In genomic region chr7:71050825-71051224, GRCm38 (mm10) we compare ENCODE assay signal across 28 mouse cellular contexts.
DNase-seq lines count a peak whose midpoint lies in the region; ATAC-seq lines count a peak whose summit lies in the region.
"Had no signal": no experiment of that assay in that cellular context is flagged by ENCODE, and none has a peak within 500 bp of the region (broad histone marks: within the 10 kb centered on the region; RNA-seq: fewer than 3 reads in every experiment).

No protein-coding gene starts in this region.

- no peak overlapping the region for H3K9ac ChIP-seq in midbrain, embryonic 11.5 days (ENCODE audit: low read length)
- H3K9ac ChIP-seq in midbrain, embryonic 15.5 days: no peak overlapping the region
- H3K9ac ChIP-seq: embryonic facial prominence, embryonic 13.5 days; embryonic facial prominence, embryonic 15.5 days; forebrain, embryonic 12.5 days had no signal

- WGBS in midbrain, embryonic 11.5 days: 78% methylated on average over 2 of the region's 2 CpGs
- WGBS in midbrain, embryonic 15.5 days: 82% methylated on average over 2 of the region's 2 CpGs

- no peak overlapping the region for H3K4me3 ChIP-seq in midbrain, embryonic 11.5 days (ENCODE audit: low read depth, low read length)
- H3K4me3 ChIP-seq in midbrain, embryonic 15.5 days: no peak overlapping the region
- H3K4me3 ChIP-seq: embryonic facial prominence, embryonic 13.5 days; embryonic facial prominence, embryonic 15.5 days; erythroblast, embryonic 14.5 days; forebrain, embryonic 10.5 days; forebrain, embryonic 12.5 days had no signal

- H3K4me1 ChIP-seq in midbrain, embryonic 11.5 days (ENCODE audit: control insufficient read depth, insufficient read depth, low read length): no peaks in the 10 kb centered on the region
- H3K4me1 ChIP-seq in midbrain, embryonic 15.5 days: peaks cover 6% of the 10 kb centered on the region; the same call in 1 of the 2 replicates
- H3K4me1 ChIP-seq: forebrain, embryonic 10.5 days; forebrain, embryonic 12.5 days had no signal

- no peak for ATAC-seq in midbrain, embryonic 11.5 days (ENCODE audit: low FRiP score)
- no peak for ATAC-seq in midbrain, embryonic 15.5 days (replicated peaks)
- peak; percentile 97 for ATAC-seq in granulocyte monocyte progenitor cell, adult 5-6 weeks (replicated peaks; ENCODE audit: poor library complexity, severe bottlenecking)
- ATAC-seq in megakaryocyte progenitor cell, adult 5-6 weeks (replicated peaks; ENCODE audit: poor library complexity): peak; percentile 87
- ATAC-seq: CD4-positive, CD25-positive, alpha-beta regulatory T cell, adult 4 months; forebrain, embryonic 14.5 days; forebrain, embryonic 16.5 days had no signal

- no peaks in the 10 kb centered on the region for H3K9me3 ChIP-seq in midbrain, embryonic 11.5 days (ENCODE audit: control insufficient read depth, low read length)
- H3K9me3 ChIP-seq in midbrain, embryonic 15.5 days: no peaks in the 10 kb centered on the region
- H3K9me3 ChIP-seq: embryonic facial prominence, embryonic 13.5 days; embryonic facial prominence, embryonic 15.5 days; forebrain, embryonic 10.5 days; forebrain, embryonic 12.5 days had no signal

- DNase-seq in midbrain, embryonic 11.5 days (ENCODE audit: low spot score, missing footprints): peak; percentile 56
- DNase-seq in NIH3T3 (ENCODE audit: low read depth): peak; percentile 10
- no peak for DNase-seq in left cerebral cortex, adult 9 months (ENCODE audit: low spot score in 2 of 2)
- no peak for DNase-seq in spleen, adult 18-20 months
- no peak for DNase-seq in embryo, embryonic 11 days
- DNase-seq: adrenal gland, adult 2 months; adrenal gland, postnatal 10 days; adrenal gland, postnatal 25 days; B cell, adult 2 months; cerebellum, adult 11 months; cerebellum, adult 18-20 months; cerebellum, adult 8-10 months; cerebellum, adult 9-11 months; cerebellum, postnatal 14 days; cerebellum, postnatal 36 days had no signal

- no peaks in the 10 kb centered on the region for H3K36me3 ChIP-seq in midbrain, embryonic 11.5 days (ENCODE audit: control insufficient read depth, insufficient read depth, low read length)
- H3K36me3 ChIP-seq in midbrain, embryonic 15.5 days (replicated peaks): no peaks in the 10 kb centered on the region
- H3K36me3 ChIP-seq: embryonic facial prominence, embryonic 13.5 days; embryonic facial prominence, embryonic 15.5 days; forebrain, embryonic 10.5 days; forebrain, embryonic 12.5 days; G1E had no signal

- no peak overlapping the region for H3K27ac ChIP-seq in midbrain, embryonic 11.5 days (ENCODE audit: low read depth, low read length)
- H3K27ac ChIP-seq in midbrain, embryonic 15.5 days: no peak overlapping the region
- H3K27ac ChIP-seq: embryonic facial prominence, embryonic 13.5 days; embryonic facial prominence, embryonic 15.5 days; forebrain, embryonic 10.5 days; forebrain, embryonic 12.5 days had no signal

- no peak overlapping the region for H3K4me2 ChIP-seq in midbrain, embryonic 11.5 days
- H3K4me2 ChIP-seq in midbrain, embryonic 15.5 days: no peak overlapping the region
- H3K4me2 ChIP-seq: embryonic facial prominence, embryonic 13.5 days; embryonic facial prominence, embryonic 15.5 days; forebrain, embryonic 12.5 days had no signal

- H3K27me3 ChIP-seq in midbrain, embryonic 11.5 days (ENCODE audit: control insufficient read depth, insufficient read depth, low read length): no peaks in the 10 kb centered on the region
- no peaks in the 10 kb centered on the region for H3K27me3 ChIP-seq in midbrain, embryonic 15.5 days (replicated peaks)
- H3K27me3 ChIP-seq: CH12.LX; embryonic facial prominence, embryonic 15.5 days; forebrain, embryonic 12.5 days had no signal

Comparison
In these comparisons a context has a peak if more than half of its experiments do, and no peak if none do; other contexts are left out.
1. ATAC-seq: peak in granulocyte monocyte progenitor cell, adult 5-6 weeks (single experiment) and megakaryocyte progenitor cell, adult 5-6 weeks (single experiment); none in midbrain, embryonic 11.5 days (single experiment) and midbrain, embryonic 15.5 days (single experiment).
2. DNase-seq: peak in midbrain, embryonic 11.5 days (single experiment) and NIH3T3 (single experiment); none in left cerebral cortex, adult 9 months (0 of 2), spleen, adult 18-20 months (0 of 2) and embryo, embryonic 11 days (single experiment).